Mouse (Mus musculus) CH12.LX (cell line): ENCODE results near the gene Tmem126b. TPM values are rescaled to one million over a fixed set of nuclear protein-coding genes. Genes with fewer than 3 reads are reported as not detected.

ENCODE experiments used
- polyA plus RNA-seq: library from polyadenylated mRNA; unstranded; fragments of >175 nt; gene quantifications from 2 replicates; pipeline ENCODE4 v1.2.1, GENCODE M21; 2012; ENCODE audit warnings: low read depth; ENCODE audit not compliant: insufficient read length
- total RNA-seq, 2 experiments: library from RNA; depleted of rRNA; stranded (reverse); fragments of 300-350 nt in 1 of 2; fragments of >200 nt in 1 of 2; gene quantifications; 2 replicates each; pipeline ENCODE4 v1.2.3; 2012 to 2014

Gene Tmem126b
- total and polyA plus RNA-seq, 3 experiments = 9.1 to 15.7 (median 10.9) TPM

Other genes starting within 250 kb of the Tmem126b start
- gene Ccdc83, start 210.2 kb downstream of the Tmem126b start, total RNA-seq (2012; rRNA removed) = not detected in 2 replicates
- gene Ccdc83, start 210.2 kb downstream of the Tmem126b start, total RNA-seq (2014; rRNA removed) = not detected in 2 replicates
- not detected in 2 replicates for gene Ccdc83, start 210.2 kb downstream of the Tmem126b start, polyA plus RNA-seq
- 0.29 and 0.85 TPM in 2 replicates for gene Sytl2, start 173.7 kb downstream of the Tmem126b start, total RNA-seq (2012; rRNA removed)
- gene Sytl2, start 173.7 kb downstream of the Tmem126b start, total RNA-seq (2014; rRNA removed) = not detected in 2 replicates
- gene Sytl2, start 173.7 kb downstream of the Tmem126b start, polyA plus RNA-seq = not detected in 2 replicates
- not detected in 2 replicates for gene Ccdc89, start 49.4 kb downstream of the Tmem126b start, total RNA-seq (2012; rRNA removed)
- gene Ccdc89, start 49.4 kb downstream of the Tmem126b start, total RNA-seq (2014; rRNA removed) = not detected in 2 replicates
- not detected in 2 replicates for gene Ccdc89, start 49.4 kb downstream of the Tmem126b start, polyA plus RNA-seq
- 63.2 and 74.0 TPM in 2 replicates for gene Crebzf, start 33.3 kb downstream of the Tmem126b start, total RNA-seq (2012; rRNA removed)
- gene Crebzf, start 33.3 kb downstream of the Tmem126b start, total RNA-seq (2014; rRNA removed) = 102 and 115 TPM in 2 replicates
- gene Crebzf, start 33.3 kb downstream of the Tmem126b start, polyA plus RNA-seq = 51.8 and 61.5 TPM in 2 replicates
- gene Tmem126a, start 18.8 kb downstream of the Tmem126b start, total RNA-seq (2012; rRNA removed) = 65.3 and 78.0 TPM in 2 replicates
- 121 and 133 TPM in 2 replicates for gene Tmem126a, start 18.8 kb downstream of the Tmem126b start, total RNA-seq (2014; rRNA removed)
- gene Tmem126a, start 18.8 kb downstream of the Tmem126b start, polyA plus RNA-seq = 62.3 and 70.9 TPM in 2 replicates
- gene Dlg2, start 671 bp upstream of the Tmem126b start, total RNA-seq (2012; rRNA removed) = not detected in 2 replicates
- gene Dlg2, start 671 bp upstream of the Tmem126b start, total RNA-seq (2014; rRNA removed) = not detected in 2 replicates
- gene Dlg2, start 671 bp upstream of the Tmem126b start, polyA plus RNA-seq = 0.36 TPM in 1 of 2 replicates, not detected in the other